Mouse (Mus musculus) c-Kit-positive CD71-positive TER-119-negative erythroid progenitor cells, embryonic 14.5 days (primary cell): ENCODE results near the gene Manbal.

Source experiments
- DNase-seq: peaks from one replicate; pipeline ENCODE4 v3.0.0-alpha.2; 2013; ENCODE audit warnings: low read depth

The Manbal gene

GRCm38 (mm10) chr2:157367184-157367893 is at the start of gene Manbal:
Gene Manbal (plus strand): TSS chr2:157367594.
- peak; percentile 86 for DNase-seq

- no peak for DNase-seq
Measured at GRCm38 (mm10) chr2:157320135-157320534, 47.3 kb upstream of the Manbal start.

- no peak for DNase-seq
Measured at GRCm38 (mm10) chr2:157320886-157321285, 46.5 kb upstream of the Manbal start.

GRCm38 (mm10) chr2:157322029-157322766 is 45.2 kb upstream of the Manbal start:
- no peak for DNase-seq

- no peak for DNase-seq
Measured at GRCm38 (mm10) chr2:157325238-157325637, 42.2 kb upstream of the Manbal start.

GRCm38 (mm10) chr2:157328106-157328505 is 39.3 kb upstream of the Manbal start:
- no peak for DNase-seq

- DNase-seq: no peak
Measured at GRCm38 (mm10) chr2:157328570-157328969, 38.8 kb upstream of the Manbal start.

- no peak for DNase-seq
Measured at GRCm38 (mm10) chr2:157332059-157332458, 35.3 kb upstream of the Manbal start.

- peak; percentile 76 for DNase-seq
Measured at GRCm38 (mm10) chr2:157338663-157339062, 28.7 kb upstream of the Manbal start.

- DNase-seq: no peak
Measured at GRCm38 (mm10) chr2:157339532-157339931, 27.9 kb upstream of the Manbal start.

- no peak for DNase-seq
Measured at GRCm38 (mm10) chr2:157340221-157340741, 27.1 kb upstream of the Manbal start.

GRCm38 (mm10) chr2:157341554-157342270 is 25.7 kb upstream of the Manbal start:
- DNase-seq: peak; percentile 30

GRCm38 (mm10) chr2:157342328-157342926 is 25.0 kb upstream of the Manbal start:
- no peak for DNase-seq

- DNase-seq: no peak
Measured at GRCm38 (mm10) chr2:157343337-157343736, 24.1 kb upstream of the Manbal start.

- DNase-seq: no peak
Measured at GRCm38 (mm10) chr2:157347361-157348159, 19.8 kb upstream of the Manbal start, which contains the start of gene Ghrh. Gene Ghrh (minus strand): TSS chr2:157347506.

GRCm38 (mm10) chr2:157349121-157349778 is 18.1 kb upstream of the Manbal start:
- no peak for DNase-seq

GRCm38 (mm10) chr2:157353183-157353582 is 14.2 kb upstream of the Manbal start:
- no peak for DNase-seq

- DNase-seq: no peak
Measured at GRCm38 (mm10) chr2:157354106-157354505, 13.3 kb upstream of the Manbal start.

GRCm38 (mm10) chr2:157360028-157360427 is 7.4 kb upstream of the Manbal start:
- DNase-seq: no peak

- DNase-seq: no peak
Measured at GRCm38 (mm10) chr2:157363031-157363430, 4.4 kb upstream of the Manbal start.

- no peak for DNase-seq
Measured at GRCm38 (mm10) chr2:157366762-157367161, 632 bp upstream of the Manbal start.
